Mouse (Mus musculus) cerebellum, adult 9-11 months (tissue): ENCODE measurements around the gene Grk6.
"Not testable (repeated sequence)": the region's sequence is repeated elsewhere in the genome, so short reads cannot be mapped to it uniquely, and the experiment has no call there.

Experiments used
- DNase-seq: peaks from one replicate; pipeline ENCODE4 v3.0.0; 2022

The Grk6 gene

DNA sequence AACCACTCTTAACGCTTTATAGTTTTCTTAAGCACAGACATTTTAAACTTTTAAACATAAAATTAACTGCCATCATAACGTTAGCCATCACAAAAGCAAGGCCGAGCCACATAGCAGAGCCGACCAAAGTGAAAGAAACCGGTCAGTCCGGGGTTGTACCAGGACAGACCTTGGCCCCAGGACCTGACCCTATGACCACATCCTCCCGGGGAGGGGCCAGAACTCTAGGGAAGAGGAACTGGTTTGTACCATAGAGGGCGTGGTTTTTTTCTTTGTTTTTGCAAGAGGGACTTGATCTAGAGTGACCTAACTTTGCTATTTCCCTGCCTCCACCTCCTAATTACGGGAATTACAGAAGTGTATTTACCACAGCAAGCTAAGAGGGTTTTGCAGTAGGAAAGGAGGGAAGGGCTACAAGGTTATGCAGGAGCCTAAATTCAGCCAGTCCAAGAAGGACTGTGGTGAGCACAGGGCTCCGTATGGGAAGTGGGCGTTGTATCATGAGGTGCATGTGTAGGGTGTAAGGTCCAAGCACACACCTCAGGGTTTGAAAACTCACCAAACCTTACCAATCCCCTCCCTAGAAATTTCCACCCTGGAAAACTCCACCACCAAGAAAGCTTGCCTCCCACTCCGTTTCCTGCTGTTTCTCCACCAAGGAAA lies 15.5 kb upstream of the Grk6 start:
- DNase-seq, result no peak

DNA sequence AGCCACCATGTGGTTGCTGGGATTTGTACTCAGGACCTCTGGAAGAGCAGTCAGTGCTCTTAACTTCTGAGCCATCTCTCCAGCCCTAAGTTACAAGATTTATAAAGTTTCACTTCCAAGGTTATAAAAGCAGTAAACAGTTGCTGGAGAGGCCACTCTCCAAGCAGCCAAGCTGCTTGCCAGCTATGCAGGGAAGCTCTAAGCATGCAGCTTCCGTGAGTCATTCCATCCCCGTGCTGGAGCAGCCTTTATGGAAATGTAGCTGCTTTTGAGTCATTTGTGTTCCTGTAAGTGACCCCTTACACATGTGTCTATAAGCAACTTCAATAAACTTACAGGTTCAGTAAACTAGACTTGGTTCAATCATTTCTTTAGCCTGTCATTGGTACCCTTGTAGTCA lies 14.3 kb upstream of the Grk6 start:
- no peak for DNase-seq

DNA sequence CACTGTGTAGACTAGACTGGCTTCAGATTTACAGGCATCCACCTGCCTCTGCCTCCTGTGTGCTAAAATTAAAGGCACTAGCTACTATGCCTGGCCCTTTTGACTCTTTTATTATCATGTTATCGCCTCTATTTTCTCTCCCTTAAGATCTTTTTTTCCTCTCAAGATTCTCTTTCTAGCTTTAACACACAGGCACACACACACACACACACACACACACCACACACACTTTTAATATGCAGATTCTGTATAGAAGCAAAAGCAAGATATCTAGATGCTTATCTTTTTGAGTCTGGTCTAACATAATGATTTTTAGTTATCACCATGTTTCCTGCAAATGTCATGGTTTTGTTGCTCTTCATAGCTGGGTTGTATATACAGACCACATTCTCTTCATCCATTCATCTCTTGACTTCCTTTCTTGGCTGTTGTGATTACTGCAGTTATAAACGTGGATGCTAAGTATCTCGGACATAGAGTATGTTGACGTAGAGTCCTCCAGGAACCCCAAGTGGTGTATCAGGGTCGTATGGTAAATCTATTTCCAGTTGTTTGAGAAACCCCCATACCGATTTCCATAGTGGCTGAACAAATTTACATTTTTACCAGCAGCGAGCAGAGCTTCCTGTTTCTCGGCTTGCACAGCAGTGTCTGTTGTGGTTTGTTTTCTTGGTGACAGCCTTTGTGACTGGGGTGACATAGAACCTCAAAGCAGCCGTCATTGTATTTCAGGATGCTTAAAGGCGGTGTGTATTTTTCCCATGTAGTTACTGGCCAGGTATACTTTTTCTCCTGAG lies 12.8 kb upstream of the Grk6 start:
- no peak for DNase-seq

DNA sequence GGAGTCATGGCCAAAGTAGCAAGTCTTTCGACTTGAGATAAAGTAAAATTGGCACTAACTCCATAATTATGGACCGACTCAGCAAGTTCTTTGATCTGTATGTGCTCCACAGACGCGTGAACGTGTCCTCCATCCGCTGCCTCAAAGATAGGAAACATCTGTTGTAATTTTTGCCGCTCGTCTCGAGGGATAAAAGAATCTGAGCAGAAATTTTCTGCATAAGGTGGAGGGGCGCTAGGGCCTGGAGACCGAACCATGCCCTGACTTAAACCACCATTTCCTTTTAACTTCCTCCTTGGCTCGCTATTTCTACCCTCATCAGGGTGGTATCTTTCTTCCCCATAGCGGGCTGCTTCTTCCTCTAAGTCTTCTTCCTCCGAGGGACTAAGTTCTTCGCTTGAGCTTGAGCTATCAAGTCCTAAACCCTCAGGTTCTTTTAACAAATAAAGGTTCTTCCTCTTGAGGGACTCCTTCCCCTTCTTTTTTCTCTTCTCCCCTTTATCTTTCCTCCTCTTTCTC lies 7.7 kb upstream of the Grk6 start:
- DNase-seq, result not testable (repeated sequence)

DNA sequence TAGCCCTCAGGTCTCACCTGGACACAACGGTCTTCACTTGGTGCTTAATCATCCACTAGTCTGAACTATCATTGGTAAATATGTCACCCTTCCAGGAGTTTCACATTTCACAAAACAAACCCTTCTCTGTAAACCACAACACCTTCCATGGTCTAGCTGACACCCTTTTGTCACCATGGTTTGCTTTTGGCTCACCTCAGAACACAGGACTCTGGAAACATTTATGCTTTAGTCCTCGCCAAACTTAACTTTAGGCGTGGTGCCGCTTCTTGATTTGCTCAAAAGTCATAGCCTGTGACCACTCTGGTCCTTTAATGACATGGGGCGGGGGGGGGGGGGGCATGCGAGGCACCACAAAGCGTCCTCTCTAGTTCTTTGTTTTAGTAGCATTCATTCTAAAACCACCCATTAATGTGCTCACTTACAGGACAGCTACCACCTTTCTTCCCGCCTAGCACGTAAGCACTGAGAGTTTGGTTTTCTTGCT lies 1.0 kb upstream of the Grk6 start:
- no peak for DNase-seq

DNA sequence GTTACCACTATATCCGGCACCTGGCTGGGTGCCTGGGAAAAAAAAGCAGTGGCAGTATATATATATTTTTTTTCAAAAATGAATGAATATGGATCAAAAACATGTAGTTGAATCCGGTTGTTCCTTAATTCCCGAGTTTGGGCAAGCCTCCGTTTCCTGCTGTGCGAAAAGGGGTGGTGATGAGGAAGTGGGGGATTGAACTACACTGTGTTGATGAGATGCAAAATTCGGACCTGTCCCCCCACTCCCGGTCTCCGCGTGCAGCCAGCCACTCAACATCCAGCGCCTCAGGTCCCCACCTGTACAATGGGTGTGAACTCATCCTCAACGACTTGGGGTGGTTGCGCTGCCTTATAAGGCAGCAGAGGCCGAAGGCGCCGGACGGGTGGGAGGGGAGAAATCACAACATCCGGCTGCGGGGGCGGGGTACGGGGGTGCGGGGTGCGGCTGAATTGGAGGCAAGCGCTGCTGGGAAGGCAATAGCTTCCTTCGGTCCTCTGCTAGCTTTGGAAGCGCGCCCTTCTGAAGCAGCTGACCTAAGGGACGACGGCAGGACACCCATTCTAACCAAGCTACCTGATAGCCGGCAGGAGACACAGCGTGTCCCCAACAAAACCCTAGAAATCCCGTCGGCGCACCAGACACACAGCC lies 461 bp upstream of the Grk6 start:
- DNase-seq, result no peak

DNA sequence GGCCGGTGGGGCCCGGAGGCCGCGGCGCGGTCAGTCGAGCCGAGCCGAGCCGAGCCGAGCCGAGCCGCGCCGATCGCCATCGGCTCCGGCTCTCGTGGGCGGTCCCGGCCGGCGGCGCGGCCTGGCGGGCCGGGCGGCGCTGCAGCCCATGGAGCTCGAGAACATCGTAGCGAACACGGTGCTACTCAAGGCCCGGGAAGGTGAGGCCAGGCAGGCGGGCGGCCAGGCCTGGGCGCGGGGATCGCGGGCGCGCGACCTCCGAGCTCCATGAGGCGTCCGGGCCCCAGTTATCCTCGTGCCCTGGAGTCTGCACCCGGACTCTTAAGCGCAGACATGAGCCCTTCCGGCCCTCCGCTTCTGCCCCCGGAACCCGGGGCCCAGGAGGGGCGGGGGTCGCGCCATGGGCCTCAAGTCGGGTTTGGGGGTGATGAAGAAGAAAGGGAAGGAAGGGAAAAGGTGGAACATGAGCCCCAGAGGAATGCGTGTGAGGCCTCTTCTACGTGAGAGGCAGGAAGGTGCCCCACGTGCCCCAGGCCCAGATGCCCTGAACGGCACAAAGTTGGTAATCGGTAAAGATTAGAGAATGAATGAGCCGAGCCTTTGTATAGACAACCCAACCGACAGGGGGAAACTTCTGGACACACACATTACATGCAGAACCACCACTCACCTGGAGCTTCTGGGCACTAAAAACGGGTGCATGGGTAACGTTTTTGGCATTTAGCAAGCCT lies 654 bp downstream of the Grk6 start:
- no peak for DNase-seq

DNA sequence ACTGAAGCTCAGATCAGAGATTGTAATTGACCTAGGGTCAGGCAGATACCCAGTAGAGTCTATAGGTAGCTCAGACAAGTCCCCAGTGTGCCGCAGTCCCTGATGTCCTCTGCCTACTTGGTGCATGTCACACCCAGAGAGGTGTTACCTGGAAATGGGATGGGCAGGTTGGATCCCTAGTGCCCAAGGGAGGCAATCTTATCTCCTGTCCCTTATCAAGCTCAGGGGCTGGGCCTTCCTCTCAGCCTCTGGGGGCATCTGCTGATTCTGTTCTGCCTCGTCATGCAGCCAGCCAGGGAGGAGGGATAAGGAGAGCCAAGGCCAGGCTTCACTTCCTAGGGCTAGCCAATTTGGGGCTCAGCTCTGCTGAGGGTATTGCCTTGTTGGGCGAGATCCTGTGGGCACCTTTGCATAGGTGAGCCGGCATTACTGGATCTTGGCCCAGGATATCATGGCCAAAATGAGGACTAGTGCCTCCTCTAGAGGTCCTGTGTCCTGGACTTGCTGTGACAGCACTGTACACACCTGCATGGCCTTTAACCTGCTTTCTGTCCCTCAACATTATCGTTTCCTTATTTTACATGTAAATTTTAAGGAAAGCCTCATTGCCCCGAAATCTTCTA lies 1.7 kb downstream of the Grk6 start:
- DNase-seq, result peak; percentile 38

DNA sequence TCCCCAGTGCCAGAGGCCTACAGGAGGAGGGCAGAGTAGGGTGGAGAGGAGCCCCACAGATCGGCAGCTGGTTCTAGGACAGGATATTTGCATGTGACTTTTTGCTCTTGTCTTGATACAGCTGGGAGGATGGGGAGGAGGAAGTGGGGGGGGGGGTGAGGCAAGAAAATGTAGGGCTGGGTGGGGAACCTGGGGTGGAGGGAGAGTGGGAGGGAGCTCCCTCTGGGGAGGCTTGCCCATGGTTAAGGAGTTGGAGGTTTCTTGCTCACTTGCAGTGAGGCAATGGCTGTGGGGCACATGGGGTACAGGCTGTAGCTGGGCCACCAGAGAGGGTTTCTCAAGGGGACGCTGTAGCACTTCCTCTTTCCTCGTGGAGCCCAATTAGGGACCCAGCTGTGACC lies 2.7 kb downstream of the Grk6 start:
- peak; percentile 19 for DNase-seq

DNA sequence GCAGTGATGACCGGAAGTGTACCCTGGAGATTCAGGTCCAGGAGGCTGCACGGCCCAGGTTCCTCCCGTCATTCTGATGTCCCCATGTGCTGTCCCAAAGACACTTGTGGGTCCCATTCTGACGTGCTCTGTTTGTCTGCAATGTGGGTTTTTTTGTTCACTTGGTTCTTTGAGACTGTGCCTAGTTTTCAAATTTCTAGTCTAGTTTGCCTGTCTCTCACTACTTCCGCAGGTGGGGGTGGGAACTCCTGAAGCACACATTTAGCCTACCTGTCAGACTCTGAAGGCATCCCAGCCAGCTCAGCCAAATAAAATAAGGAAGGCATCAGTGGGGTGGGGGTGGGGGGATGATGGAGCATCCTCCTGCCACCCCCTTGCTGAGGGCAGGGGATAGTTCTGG lies 3.3 kb downstream of the Grk6 start:
- no peak for DNase-seq

DNA sequence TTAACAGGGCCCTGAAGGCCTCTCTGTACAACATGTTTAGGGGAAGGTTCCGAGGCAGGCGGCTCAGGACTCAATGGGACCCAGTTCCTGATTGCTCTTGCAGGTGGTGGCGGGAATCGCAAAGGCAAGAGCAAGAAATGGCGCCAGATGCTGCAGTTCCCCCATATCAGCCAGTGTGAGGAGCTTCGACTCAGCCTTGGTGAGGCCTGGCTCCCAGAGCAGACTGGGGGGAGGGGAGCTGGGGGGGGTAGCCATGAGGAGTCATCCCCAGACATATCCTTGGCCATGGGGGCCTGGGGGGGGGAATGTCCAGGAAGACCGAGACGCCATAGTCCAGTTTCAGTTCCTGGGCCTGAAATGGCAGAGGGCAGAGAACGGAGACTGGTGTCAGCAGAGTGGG lies 4.3 kb downstream of the Grk6 start:
- DNase-seq, result peak; percentile 23

DNA sequence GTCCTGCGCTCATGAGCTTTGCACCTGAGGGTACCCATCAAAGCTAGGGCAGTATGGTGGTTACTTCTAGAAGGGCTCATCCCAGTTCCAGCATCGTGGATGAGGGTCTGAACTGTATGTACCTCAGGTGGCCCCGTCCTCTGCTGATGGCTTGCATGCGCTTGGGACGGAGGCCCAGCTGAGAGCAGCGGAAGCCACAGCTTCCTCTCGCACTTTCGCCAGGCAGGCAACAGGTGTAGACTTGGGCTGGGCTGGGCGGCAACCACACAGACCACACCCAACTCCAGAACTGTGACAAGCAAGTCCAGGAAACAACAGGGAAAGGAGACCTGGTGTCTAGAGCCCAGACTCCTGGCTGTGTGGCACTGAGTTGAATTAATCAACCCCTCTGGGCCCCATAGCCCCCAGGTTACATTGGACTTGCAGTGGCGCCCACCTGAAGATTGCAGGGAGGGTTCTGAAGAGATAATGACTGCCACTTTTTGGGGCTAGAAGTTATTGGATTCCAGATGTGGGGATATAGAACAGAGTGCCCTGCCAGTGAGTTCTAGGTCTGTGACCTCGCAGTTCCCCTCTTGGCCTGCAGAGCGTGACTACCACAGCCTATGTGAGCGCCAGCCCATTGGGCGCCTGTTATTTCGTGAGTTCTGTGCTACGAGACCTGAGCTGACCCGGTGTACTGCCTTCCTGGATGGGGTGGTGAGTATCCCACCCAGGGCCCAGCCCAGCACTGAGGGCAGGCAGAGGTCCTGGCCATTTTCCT lies 5.0 kb downstream of the Grk6 start:
- DNase-seq, result peak; percentile 9

DNA sequence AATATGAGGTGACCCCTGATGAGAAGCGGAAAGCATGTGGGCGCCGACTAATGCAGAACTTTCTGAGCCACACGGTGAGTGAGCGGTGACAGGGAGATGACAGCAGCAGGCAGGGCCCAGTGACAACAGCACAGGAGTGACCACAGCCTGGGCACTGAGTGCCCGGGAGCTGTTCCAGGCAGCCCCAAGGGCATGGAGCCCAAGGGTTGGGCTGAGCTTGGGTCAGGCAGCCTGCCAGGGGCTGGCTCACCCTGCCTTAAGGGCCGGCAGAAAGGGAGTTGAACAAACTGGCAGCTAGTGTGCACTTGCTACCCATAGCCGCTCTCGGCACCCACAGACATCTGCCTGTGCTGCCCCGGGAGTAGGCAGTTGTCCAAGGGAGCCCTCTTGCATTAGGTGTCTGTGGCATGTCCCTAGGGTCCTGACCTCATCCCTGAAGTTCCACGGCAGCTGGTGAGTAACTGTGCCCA lies 5.7 kb downstream of the Grk6 start:
- DNase-seq, result peak; percentile 63

DNA sequence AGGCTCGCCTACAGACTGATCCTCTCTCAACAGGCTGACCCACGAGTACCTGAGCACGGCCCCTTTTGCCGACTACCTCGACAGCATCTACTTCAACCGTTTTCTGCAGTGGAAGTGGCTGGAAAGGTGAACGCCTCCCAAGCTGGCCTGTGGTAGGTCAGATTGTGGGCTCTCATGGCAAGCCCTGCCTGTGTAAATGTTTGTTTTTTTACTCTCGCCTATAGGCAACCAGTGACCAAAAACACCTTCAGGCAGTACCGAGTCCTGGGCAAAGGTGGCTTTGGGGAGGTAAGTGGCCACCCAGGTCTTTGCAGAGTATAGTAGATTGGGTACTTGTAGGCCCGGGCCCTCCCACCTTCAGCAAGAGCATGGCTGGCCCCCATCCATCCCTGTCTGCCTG lies 6.4 kb downstream of the Grk6 start:
- DNase-seq, result no peak

DNA sequence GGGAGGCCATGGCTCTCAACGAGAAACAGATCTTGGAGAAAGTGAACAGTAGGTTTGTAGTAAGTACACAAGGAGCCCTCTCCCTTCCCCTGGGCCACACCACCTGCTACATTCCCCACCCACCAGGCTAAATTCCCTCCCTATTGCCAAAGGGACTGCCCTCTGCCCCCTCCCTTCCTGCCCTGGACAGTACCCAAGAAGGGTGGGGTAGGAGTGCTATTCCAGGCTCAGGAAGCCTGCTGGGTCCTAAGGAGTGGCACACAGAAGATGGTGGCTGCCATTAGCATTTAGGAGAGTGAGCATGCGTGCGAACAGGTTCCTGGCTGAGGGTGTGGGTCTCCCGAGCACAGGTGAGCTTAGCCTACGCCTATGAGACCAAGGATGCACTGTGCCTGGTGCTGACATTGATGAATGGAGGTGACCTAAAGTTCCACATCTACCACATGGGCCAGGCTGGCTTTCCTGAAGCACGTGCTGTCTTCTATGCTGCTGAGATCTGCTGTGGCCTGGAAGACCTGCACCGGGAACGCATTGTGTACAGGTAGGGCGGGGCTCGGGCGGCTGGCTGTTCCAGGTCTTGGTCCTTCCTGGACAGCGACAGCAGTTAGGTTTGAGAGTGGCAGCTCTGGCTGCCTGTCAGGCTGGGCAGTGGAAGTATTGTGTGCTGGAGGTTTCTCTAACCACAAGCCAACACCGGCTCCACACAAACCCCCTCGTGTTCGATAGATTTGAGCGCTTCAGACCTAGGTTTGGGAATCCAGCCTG lies 7.1 kb downstream of the Grk6 start:
- peak; percentile 21 for DNase-seq

DNA sequence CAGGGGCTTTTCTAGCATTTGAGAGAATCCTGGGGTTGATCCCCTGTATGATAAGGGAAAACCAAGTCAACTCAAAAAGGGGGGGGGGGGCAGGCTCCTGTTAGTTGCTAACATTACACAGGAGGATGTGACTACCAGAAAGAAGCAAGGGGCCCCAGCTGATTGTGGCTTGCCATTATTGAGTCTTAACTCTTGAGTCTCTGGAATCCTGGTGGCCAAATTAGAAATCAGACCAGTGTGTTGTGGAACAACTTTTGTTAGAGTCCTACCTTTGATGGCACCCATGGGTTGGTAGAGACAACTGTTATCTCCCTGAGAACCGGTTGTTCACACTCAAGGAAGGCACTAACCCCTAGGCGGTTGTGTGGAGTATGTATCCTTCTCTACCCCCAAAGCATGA lies 18.1 kb downstream of the Grk6 start:
- DNase-seq, result no peak

DNA sequence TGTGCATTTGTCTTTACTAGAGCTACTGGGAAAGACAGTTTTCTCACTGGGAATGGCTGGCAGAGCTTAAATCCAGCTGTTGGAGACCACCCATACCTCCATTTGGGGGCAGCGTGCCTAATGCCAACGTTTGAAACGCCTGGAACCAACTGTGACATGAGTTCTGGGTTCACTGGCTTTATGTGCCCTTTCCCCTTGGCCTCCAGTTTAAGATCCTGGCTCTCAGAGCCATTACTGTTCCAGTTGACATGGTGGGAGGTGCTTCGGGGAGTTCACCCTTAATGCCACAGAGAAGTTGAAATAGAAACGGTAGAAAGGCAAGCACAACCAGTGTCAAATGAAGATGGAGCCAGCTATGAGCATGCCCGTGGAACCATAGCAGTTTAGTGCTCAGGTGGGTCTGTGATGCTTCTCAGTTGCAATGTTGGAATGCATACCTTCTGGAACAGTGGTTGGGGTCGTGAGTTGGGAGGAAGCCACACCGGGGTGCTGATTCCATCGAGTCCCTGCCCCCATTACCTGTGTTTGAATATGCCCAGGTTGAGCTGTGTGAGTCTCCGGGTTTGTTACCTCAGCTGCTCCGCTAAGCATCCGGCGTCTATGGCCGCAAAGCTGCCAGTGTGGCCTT lies 18.6 kb downstream of the Grk6 start:
- peak; percentile 40 for DNase-seq

DNA sequence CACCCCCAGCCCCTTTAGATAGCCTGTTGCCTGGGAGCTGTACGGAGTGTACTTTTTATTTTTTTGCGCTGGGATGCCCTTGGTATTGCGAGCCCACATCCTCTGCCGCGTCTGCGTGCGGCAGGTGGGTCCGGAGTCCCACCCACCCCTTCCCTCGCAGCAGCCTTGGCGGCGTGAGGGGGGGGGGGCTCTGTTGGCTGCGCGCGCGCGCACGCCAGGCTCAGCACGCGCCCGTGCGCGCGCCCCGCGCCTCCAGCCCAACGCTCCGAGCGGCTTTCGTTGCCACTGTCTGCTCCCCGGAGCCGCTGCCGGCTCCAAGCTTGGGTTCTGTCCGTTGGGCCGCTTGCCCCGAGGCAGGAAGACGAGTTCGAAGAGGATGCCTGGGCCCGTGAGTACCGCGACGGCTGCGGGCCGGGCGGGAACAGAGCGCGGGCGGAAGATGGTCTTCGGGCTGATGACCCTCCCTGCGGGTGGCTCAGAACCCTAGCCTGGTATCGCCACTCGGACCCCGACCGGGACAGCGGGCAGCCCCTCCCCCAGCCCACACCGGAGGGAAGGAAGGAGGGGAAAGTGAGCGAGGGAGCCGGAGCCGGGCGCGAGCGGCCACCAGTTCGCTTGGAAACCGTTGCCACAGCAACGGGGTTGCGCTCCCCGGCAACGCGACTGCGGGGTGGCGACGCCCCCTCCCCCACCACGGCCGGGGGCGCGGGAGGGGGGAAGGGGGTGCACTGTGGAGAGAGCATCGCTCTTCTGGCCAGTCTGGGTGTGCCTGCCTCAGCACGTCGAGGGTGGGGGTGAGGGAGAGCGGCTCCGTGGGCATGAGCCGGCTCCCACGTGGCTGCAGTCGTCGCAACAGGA lies 19.4 kb downstream of the Grk6 start, which contains the start of gene Prr7:
Gene Prr7 (plus strand): TSS at position 241 of the 858 bp plus-strand sequence.
- peak; percentile 67 for DNase-seq

DNA sequence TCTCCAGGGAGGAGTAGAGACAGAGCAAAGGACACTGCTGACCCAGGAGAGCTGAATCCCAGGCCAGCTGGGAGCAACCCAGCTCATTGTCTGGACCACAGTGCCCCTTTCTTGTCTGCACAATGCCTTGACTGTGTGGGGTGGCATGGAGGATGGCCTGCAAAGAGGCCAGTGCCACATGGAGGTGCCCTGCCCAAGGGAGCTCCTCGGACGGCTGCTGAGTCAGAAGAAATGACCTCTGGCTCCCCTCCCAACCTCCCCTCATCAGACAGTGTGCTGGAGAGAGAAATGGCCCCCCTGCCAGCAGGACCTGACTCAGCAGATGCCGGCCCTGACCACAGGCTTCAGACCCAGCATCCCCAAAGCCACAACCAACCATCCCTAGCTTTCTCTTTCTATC lies 20.3 kb downstream of the Grk6 start:
- no peak for DNase-seq
